Mouse (Mus musculus): ENCODE results near the gene Lman2. TPM values are rescaled to one million over a fixed set of nuclear protein-coding genes. Genes with fewer than 3 reads are reported as not detected.

Lman2 gene
- polyA plus RNA-seq, 1 experiment from 2014 or later: 121 TPM

DNA sequence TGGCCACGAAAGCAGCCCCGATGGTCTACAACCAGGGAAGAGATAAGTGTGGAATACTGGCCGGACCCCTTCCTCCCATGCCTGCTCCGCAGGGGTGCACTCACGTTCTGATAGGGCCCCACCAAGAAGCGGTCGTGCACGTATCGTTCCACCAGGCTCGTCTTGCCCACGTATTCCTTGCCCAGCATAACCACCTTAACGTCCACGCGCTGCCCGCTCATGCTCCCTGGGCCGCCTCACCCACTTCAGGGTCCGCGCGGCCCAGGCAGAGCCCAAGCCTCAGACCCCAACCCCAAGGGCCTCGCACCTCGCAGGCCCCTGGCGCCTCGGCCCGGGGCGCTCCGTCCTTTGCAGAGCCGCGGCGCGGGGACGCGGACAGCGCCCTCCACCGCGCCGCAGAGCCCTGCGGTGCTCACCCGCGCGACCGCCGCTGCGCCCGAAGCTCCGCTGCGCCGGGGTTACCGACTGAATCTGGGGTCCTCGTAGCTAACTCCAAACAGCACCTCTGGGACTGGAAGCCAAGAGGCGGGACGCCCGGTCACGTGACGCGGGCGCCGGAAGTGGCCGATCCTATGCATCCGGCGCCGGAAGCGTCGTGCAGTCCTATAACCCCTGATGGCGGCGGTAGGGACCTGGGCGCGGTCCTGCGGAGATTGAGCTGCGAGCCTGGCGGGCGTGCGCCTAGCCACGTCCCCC lies 41.0 kb downstream of the Lman2 start, which contains the start of gene Rab24:
Gene Rab24 (minus strand): TSS at position 513 of the 696 bp plus-strand sequence.
- ATAC-seq: peak; percentile 88
- Histone ChIP-seq H3K36me3 (ENCODE audit: control insufficient read depth, insufficient read depth, low read length) (peaks cover 22% of the 10 kb centered on the region), H3K9me3 (ENCODE audit: control insufficient read depth, low read length) (no peaks in the 10 kb centered on the region), H3K4me1 (ENCODE audit: control insufficient read depth, insufficient read depth, low read length) (peaks cover 33% of the 10 kb centered on the region), H3K27ac (ENCODE audit: low read length) (peak within 1 kb of the TSS; percentile 89), H3K4me3 (ENCODE audit: low read length) (peak within 1 kb of the TSS; percentile 78), H3K9ac (ENCODE audit: low read depth, low read length) (peak within 1 kb of the TSS; percentile 97), H3K4me2 (ENCODE audit: low read depth, low read length) (peak within 1 kb of the TSS; percentile 79), H3K27me3 (replicated peaks; ENCODE audit: control insufficient read depth, insufficient read depth, low read length) (no peaks in the 10 kb centered on the region)
- under 1% methylated on average over 73 of the region's 73 CpGs for WGBS

DNA sequence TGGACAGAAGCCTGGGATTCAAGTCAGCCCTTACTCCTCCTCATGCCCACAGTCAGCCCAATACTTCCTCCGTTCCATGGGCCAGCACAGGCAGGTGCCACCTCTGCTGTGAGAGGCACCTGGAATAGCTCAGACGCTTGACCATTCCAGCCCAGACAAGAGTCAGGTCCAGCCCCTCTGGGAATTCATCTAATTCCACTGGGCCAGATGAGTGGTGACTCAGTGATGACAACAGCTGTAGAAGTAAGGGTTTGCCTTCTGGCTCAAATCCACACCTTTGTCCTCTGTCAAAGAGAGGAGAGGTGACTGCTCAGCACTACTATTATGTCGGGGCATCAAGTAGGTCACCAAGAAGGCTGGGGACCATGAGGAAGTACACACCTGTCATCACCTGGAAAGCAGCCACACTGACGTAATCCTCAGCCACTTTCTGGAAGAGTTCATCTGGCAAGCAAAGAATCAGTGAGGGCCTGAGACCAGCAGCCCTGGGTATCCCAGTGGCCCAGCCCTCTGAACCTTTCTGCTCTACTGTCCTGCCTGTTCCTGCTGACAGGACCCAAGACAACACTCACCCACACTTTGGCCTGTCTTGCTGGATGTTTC lies 42.6 kb downstream of the Lman2 start, which contains the start of gene Prelid1:
Gene Prelid1 (plus strand): TSS at position 570 of the 603 bp plus-strand sequence.
- no peaks in the 10 kb centered on the region for H3K9me3 ChIP-seq (ENCODE audit: control insufficient read depth, low read length)
- H3K27me3 ChIP-seq (replicated peaks; ENCODE audit: control insufficient read depth, insufficient read depth, low read length): no peaks in the 10 kb centered on the region
- peaks cover 26% of the 10 kb centered on the region for H3K4me1 ChIP-seq (ENCODE audit: control insufficient read depth, insufficient read depth, low read length)
- peak within 1 kb of the TSS; percentile 78 for H3K4me3 ChIP-seq (ENCODE audit: low read length)
- peak within 1 kb of the TSS; percentile 81 for H3K27ac ChIP-seq (ENCODE audit: low read length)
- peak within 1 kb of the TSS; percentile 97 for H3K9ac ChIP-seq (ENCODE audit: low read depth, low read length)
- ATAC-seq: no peak
- peak within 1 kb of the TSS; percentile 79 for H3K4me2 ChIP-seq (ENCODE audit: low read depth, low read length)
- peaks cover 13% of the 10 kb centered on the region for H3K36me3 ChIP-seq (ENCODE audit: control insufficient read depth, insufficient read depth, low read length)
- 74% methylated on average over 4 of the region's 4 CpGs for WGBS

DNA sequence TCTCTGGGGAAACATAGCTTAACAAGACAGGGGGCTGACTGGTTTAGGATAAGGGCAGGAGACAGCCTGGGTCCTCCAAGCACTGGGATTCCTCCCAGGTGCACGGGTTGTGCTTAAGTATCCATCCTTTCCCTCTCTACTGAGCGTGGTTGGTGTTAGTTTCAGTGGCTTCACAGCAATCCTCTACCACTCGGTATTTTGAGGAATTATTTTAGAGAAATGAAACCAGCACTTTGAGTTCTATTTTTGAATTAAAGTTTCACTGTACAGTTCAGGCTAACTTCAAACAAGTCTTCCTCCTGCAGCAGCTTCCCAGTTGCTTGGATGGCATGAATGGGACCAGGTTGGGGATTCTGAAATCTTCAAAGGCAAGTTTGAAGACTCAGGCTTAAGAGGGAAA lies 44.2 kb downstream of the Lman2 start:
- Histone ChIP-seq H3K27me3 (replicated peaks; ENCODE audit: control insufficient read depth, insufficient read depth, low read length) (no peaks in the 10 kb centered on the region), H3K9ac (ENCODE audit: low read depth, low read length) (no peak overlapping the region), H3K4me1 (ENCODE audit: control insufficient read depth, insufficient read depth, low read length) (peaks cover 18% of the 10 kb centered on the region), H3K27ac (ENCODE audit: low read length) (no peak overlapping the region), H3K4me2 (ENCODE audit: low read depth, low read length) (no peak overlapping the region), H3K4me3 (ENCODE audit: low read length) (no peak overlapping the region), H3K9me3 (ENCODE audit: control insufficient read depth, low read length) (no peaks in the 10 kb centered on the region), H3K36me3 (ENCODE audit: control insufficient read depth, insufficient read depth, low read length) (peaks cover 15% of the 10 kb centered on the region)
- no peak for ATAC-seq
- WGBS: 83% methylated on average over 3 of the region's 3 CpGs

DNA sequence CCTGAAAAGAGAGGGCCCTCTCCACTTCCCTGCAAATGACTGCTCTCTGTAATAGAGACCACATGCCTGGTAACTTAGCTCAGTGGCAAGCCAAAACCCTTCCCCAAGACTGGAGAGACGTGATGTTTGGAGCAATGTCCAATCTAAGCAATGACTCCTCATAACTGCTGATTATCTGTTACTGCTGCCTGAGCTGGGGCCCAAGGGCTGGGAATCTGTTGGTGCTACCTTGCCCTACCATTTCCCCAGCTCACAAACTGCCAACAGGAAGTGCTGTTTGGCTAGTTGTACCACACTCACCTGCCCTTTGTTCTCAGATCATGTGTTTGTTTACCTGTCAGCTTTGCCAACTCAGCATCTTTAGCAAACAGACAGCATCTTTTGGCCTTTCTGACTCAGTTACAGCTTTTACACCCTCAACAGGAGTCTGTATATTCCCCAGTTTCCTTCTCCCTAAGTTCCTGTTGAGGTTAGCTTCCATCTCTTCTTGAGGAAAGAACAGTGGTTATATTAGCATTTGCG lies 47.6 kb downstream of the Lman2 start:
- no peaks in the 10 kb centered on the region for H3K9me3 ChIP-seq (ENCODE audit: control insufficient read depth, low read length)
- 75% methylated on average over 2 of the region's 2 CpGs for WGBS
- H3K4me1 ChIP-seq (ENCODE audit: control insufficient read depth, insufficient read depth, low read length): peaks cover 3% of the 10 kb centered on the region; the same call in 1 of the 2 replicates
- H3K36me3 ChIP-seq (ENCODE audit: control insufficient read depth, insufficient read depth, low read length): peaks cover 25% of the 10 kb centered on the region
- H3K27me3 ChIP-seq (replicated peaks; ENCODE audit: control insufficient read depth, insufficient read depth, low read length): no peaks in the 10 kb centered on the region
- H3K4me2 ChIP-seq (ENCODE audit: low read depth, low read length): no peak overlapping the region
- H3K4me3 ChIP-seq (ENCODE audit: low read length): no peak overlapping the region
- peak overlapping the region; percentile 64 for H3K27ac ChIP-seq (ENCODE audit: low read length)
- peak; percentile 82 for ATAC-seq
- H3K9ac ChIP-seq (ENCODE audit: low read depth, low read length): no peak overlapping the region

DNA sequence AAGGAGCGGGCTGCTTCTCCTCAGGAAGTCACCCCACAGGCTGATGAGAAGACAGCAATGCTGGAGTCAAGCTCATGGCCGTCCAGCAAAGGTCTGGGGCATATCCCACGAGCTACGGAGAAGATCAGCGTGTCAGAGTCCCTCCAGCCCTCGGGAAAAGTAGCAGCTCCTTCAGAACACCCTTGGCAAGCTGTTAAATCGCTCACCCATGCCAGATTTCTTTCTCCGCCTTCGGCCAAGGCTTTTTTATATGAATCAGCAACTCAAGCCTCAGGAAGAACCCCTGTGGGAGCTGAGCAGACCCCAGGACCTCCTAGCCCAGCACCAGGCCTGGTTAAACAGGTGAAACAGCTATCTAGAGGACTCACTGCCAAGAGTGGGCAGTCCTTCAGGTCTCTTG lies 49.5 kb downstream of the Lman2 start:
- Histone ChIP-seq H3K4me3 (ENCODE audit: low read length) (no peak overlapping the region), H3K27me3 (replicated peaks; ENCODE audit: control insufficient read depth, insufficient read depth, low read length) (no peaks in the 10 kb centered on the region), H3K9me3 (ENCODE audit: control insufficient read depth, low read length) (no peaks in the 10 kb centered on the region), H3K27ac (ENCODE audit: low read length) (no peak overlapping the region), H3K36me3 (ENCODE audit: control insufficient read depth, insufficient read depth, low read length) (peaks cover 22% of the 10 kb centered on the region), H3K4me2 (ENCODE audit: low read depth, low read length) (no peak overlapping the region), H3K9ac (ENCODE audit: low read depth, low read length) (no peak overlapping the region), H3K4me1 (ENCODE audit: control insufficient read depth, insufficient read depth, low read length) (no peaks in the 10 kb centered on the region)
- WGBS: 86% methylated on average over 9 of the region's 9 CpGs
- ATAC-seq: no peak

DNA sequence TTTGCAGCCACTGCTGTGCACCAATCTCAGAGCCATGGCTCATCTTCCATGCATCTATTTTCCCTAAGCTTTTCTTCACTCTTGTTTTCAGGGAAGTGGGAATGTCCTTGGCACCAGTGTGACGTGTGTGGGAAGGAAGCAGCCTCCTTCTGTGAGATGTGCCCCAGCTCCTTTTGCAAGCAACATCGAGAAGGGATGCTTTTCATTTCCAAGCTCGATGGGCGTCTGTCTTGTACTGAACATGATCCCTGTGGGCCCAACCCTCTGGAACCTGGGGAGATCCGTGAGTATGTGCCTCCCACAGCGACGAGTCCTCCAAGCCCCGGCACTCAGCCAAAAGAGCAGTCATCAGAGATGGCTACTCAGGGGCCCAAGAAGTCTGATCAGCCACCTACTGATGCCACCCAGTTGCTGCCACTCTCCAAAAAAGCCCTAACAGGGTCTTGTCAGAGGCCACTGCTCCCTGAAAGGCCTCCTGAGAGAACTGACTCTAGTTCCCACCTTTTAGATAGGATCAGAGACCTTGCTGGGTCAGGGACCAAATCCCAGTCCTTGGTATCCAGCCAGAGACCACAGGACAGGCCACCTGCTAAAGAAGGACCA lies 50.5 kb downstream of the Lman2 start:
- no peak overlapping the region for H3K4me3 ChIP-seq (ENCODE audit: low read length)

DNA sequence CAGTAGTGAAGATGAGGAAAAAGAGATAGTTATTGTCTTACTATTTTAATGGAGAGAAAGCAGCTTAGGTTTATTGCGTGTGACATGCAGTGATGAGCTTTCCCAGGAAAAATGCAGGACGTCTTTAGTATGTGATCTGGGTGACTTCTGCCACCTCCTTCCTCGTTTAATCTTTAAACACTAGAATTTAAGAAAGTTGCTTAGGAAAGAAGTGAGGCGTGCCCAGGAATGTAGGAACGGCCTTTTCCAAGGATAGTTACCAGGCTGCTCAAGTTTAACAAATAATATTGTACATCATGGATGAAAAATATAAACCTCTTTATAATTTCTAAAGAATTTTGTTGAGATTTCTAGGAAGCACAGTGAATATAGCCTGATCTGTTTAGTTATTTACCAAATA lies 61.7 kb downstream of the Lman2 start:
- 79% methylated on average over 5 of the region's 5 CpGs for WGBS
- Histone ChIP-seq H3K27ac (ENCODE audit: low read length) (no peak overlapping the region), H3K36me3 (ENCODE audit: control insufficient read depth, insufficient read depth, low read length) (peaks cover 22% of the 10 kb centered on the region)

More for the DNA sequence above, 50.5 kb downstream of the Lman2 start:
- H3K9me3 ChIP-seq (ENCODE audit: control insufficient read depth, low read length): no peaks in the 10 kb centered on the region
- H3K27me3 ChIP-seq (replicated peaks; ENCODE audit: control insufficient read depth, insufficient read depth, low read length): no peaks in the 10 kb centered on the region
- no peak for ATAC-seq
- H3K9ac ChIP-seq (ENCODE audit: low read depth, low read length): no peak overlapping the region
- no peak overlapping the region for H3K4me2 ChIP-seq (ENCODE audit: low read depth, low read length)
- H3K4me1 ChIP-seq (ENCODE audit: control insufficient read depth, insufficient read depth, low read length): no peaks in the 10 kb centered on the region
- no peak overlapping the region for H3K27ac ChIP-seq (ENCODE audit: low read length)
- peaks cover 26% of the 10 kb centered on the region for H3K36me3 ChIP-seq (ENCODE audit: control insufficient read depth, insufficient read depth, low read length)
- 90% methylated on average over 8 of the region's 8 CpGs for WGBS

DNA sequence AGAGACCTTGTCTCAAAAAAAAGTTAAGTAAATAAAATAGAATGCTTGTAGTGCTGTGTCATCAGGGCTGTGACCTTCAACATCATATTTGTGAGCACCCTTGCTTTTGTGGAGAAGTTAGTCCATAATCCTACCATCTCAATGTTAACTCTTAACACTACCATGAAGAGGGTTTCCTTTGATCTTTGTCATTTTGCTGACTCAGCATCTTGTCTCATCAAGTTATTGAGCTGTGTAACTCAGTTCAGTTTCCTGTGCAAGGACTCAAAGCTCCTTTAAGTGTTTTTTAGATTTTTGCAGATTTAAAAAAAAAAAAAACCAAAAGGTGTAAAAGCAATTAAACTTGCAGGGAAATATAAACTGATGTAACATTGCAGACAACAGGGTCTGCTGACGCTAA lies 65.8 kb downstream of the Lman2 start:
- Histone ChIP-seq H3K9ac (ENCODE audit: low read depth, low read length) (no peak overlapping the region), H3K4me1 (ENCODE audit: control insufficient read depth, insufficient read depth, low read length) (no peaks in the 10 kb centered on the region), H3K27me3 (replicated peaks; ENCODE audit: control insufficient read depth, insufficient read depth, low read length) (no peaks in the 10 kb centered on the region), H3K4me3 (ENCODE audit: low read length) (no peak overlapping the region), H3K36me3 (ENCODE audit: control insufficient read depth, insufficient read depth, low read length) (peaks cover 14% of the 10 kb centered on the region), H3K9me3 (ENCODE audit: control insufficient read depth, low read length) (no peaks in the 10 kb centered on the region), H3K27ac (ENCODE audit: low read length) (no peak overlapping the region), H3K4me2 (ENCODE audit: low read depth, low read length) (no peak overlapping the region)
- no peak for ATAC-seq
- 95% methylated on average over 1 of the region's 1 CpGs for WGBS

More for the DNA sequence above, 61.7 kb downstream of the Lman2 start:
- Histone ChIP-seq H3K27me3 (replicated peaks; ENCODE audit: control insufficient read depth, insufficient read depth, low read length) (no peaks in the 10 kb centered on the region), H3K4me1 (ENCODE audit: control insufficient read depth, insufficient read depth, low read length) (no peaks in the 10 kb centered on the region), H3K4me3 (ENCODE audit: low read length) (no peak overlapping the region), H3K9ac (ENCODE audit: low read depth, low read length) (no peak overlapping the region), H3K4me2 (ENCODE audit: low read depth, low read length) (no peak overlapping the region), H3K9me3 (ENCODE audit: control insufficient read depth, low read length) (no peaks in the 10 kb centered on the region)
- no peak for ATAC-seq
